Mouse (Mus musculus): ENCODE measurements around the gene Gosr2.

- TF ChIP-seq CTCF (IDR thresholded peaks at IDR 0.05; ENCODE audit: extremely low read depth, insufficient read depth, low read length) (no peak), POLR2A (IDR thresholded peaks at IDR 0.05; ENCODE audit: extremely low read depth, insufficient read depth, low read length) (no peak)
Observed at GRCm38 (mm10) chr11:103627453-103627852, 70.2 kb downstream of the Gosr2 start.

Data from cortical plate, adult 2 months (tissue).